Mouse (Mus musculus): ENCODE results near the gene Trappc6a. TPM values are rescaled to one million over a fixed set of nuclear protein-coding genes. Genes with fewer than 3 reads are reported as not detected.

Trappc6a gene
- polyA plus RNA-seq, 1 experiment from 2014 or later: 71.4 TPM

GRCm38 (mm10) chr7:19551634-19552033, 43.4 kb downstream of the Trappc6a start:
- ATAC-seq (ENCODE audit: extremely low read depth, insufficient number of reproducible peaks, low FRiP score, low TSS enrichment): no peak
- Histone ChIP-seq H3K9me3 (no peaks in the 10 kb centered on the region), H3K9ac (peak overlapping the region; percentile 19; the same call in 1 of the 2 replicates), H3K27me3 (replicated peaks) (no peaks in the 10 kb centered on the region), H3K4me2 (no peak overlapping the region), H3K4me1 (peaks cover 33% of the 10 kb centered on the region), H3K36me3 (peaks cover 31% of the 10 kb centered on the region), H3K27ac (replicated peaks) (no peak overlapping the region), H3K4me3 (no peak overlapping the region)
- whole genome bisulfite sequencing: 89% methylated on average over 5 of the region's 5 CpGs

GRCm38 (mm10) chr7:19552443-19552842, 44.2 kb downstream of the Trappc6a start:
- WGBS: 33% methylated on average over 2 of the region's 2 CpGs
- H3K27ac ChIP-seq (replicated peaks): no peak overlapping the region
- H3K4me2 ChIP-seq: no peak overlapping the region
- peaks cover 31% of the 10 kb centered on the region for H3K36me3 ChIP-seq
- no peaks in the 10 kb centered on the region for H3K9me3 ChIP-seq
- ATAC-seq (ENCODE audit: extremely low read depth, insufficient number of reproducible peaks, low FRiP score, low TSS enrichment): no peak
- peak overlapping the region; percentile 33; the same call in 1 of the 2 replicates for H3K9ac ChIP-seq
- no peak overlapping the region for H3K4me3 ChIP-seq
- no peaks in the 10 kb centered on the region for H3K27me3 ChIP-seq (replicated peaks)
- H3K4me1 ChIP-seq: peaks cover 36% of the 10 kb centered on the region

- H3K27ac ChIP-seq (replicated peaks): no peak overlapping the region
- no peak overlapping the region for H3K4me2 ChIP-seq
- no peak for ATAC-seq (ENCODE audit: extremely low read depth, insufficient number of reproducible peaks, low FRiP score, low TSS enrichment)
- peaks cover 51% of the 10 kb centered on the region for H3K4me1 ChIP-seq
- H3K9me3 ChIP-seq: no peaks in the 10 kb centered on the region
- peaks cover 28% of the 10 kb centered on the region for H3K36me3 ChIP-seq
- WGBS: 56% methylated on average over 1 of the region's 1 CpGs
- H3K9ac ChIP-seq: no peak overlapping the region
- no peak overlapping the region for H3K4me3 ChIP-seq
- H3K27me3 ChIP-seq (replicated peaks): no peaks in the 10 kb centered on the region
These were observed 46.0 kb downstream of the Trappc6a start for GRCm38 (mm10) chr7:19554168-19554567.

- peak overlapping the region; percentile 13; the same call in 1 of the 2 replicates for H3K27ac ChIP-seq (replicated peaks)
- no peaks in the 10 kb centered on the region for H3K9me3 ChIP-seq
- H3K9ac ChIP-seq: peak overlapping the region; percentile 34
- no peak overlapping the region for H3K4me3 ChIP-seq
- peaks cover 26% of the 10 kb centered on the region for H3K36me3 ChIP-seq
- H3K27me3 ChIP-seq (replicated peaks): no peaks in the 10 kb centered on the region
- no peak for ATAC-seq (ENCODE audit: extremely low read depth, insufficient number of reproducible peaks, low FRiP score, low TSS enrichment)
- 86% methylated on average over 2 of the region's 2 CpGs for WGBS
- H3K4me2 ChIP-seq: no peak overlapping the region
- H3K4me1 ChIP-seq: peaks cover 69% of the 10 kb centered on the region
These were observed 48.9 kb downstream of the Trappc6a start for GRCm38 (mm10) chr7:19557086-19557485.

GRCm38 (mm10) chr7:19557982-19558900, 50.0 kb downstream of the Trappc6a start:
- no peaks in the 10 kb centered on the region for H3K27me3 ChIP-seq (replicated peaks)
- 86% methylated on average over 6 of the region's 6 CpGs for WGBS
- H3K9ac ChIP-seq: peak overlapping the region; percentile 51
- ATAC-seq (ENCODE audit: extremely low read depth, insufficient number of reproducible peaks, low FRiP score, low TSS enrichment): no peak
- H3K4me3 ChIP-seq: no peak overlapping the region
- H3K27ac ChIP-seq (replicated peaks): no peak overlapping the region
- H3K9me3 ChIP-seq: no peaks in the 10 kb centered on the region
- H3K4me1 ChIP-seq: peaks cover 63% of the 10 kb centered on the region
- H3K36me3 ChIP-seq: peaks cover 18% of the 10 kb centered on the region
- H3K4me2 ChIP-seq: no peak overlapping the region

GRCm38 (mm10) chr7:19558965-19559364, 50.8 kb downstream of the Trappc6a start:
- Histone ChIP-seq H3K4me2 (peak overlapping the region; percentile 98; the same call in 1 of the 2 replicates), H3K27ac (replicated peaks) (no peak overlapping the region), H3K27me3 (replicated peaks) (no peaks in the 10 kb centered on the region), H3K36me3 (peaks cover 14% of the 10 kb centered on the region), H3K4me3 (0 out of 2 replicates have a peak overlapping the region, but pooled peaks have one; percentile 98), H3K9me3 (no peaks in the 10 kb centered on the region), H3K9ac (peak overlapping the region; percentile 51; the same call in 1 of the 2 replicates), H3K4me1 (peaks cover 67% of the 10 kb centered on the region)
- ATAC-seq (ENCODE audit: extremely low read depth, insufficient number of reproducible peaks, low FRiP score, low TSS enrichment): no peak
- 33% methylated on average over 2 of the region's 2 CpGs for WGBS

- peaks cover 24% of the 10 kb centered on the region for H3K36me3 ChIP-seq
- no peaks in the 10 kb centered on the region for H3K27me3 ChIP-seq (replicated peaks)
- peaks cover 63% of the 10 kb centered on the region for H3K4me1 ChIP-seq
- peak overlapping the region; percentile 98 for H3K9ac ChIP-seq
- H3K4me2 ChIP-seq: peak overlapping the region; percentile 98
- H3K4me3 ChIP-seq: peak overlapping the region; percentile 98
- peak overlapping the region; percentile 91 for H3K27ac ChIP-seq (replicated peaks)
- ATAC-seq (ENCODE audit: extremely low read depth, insufficient number of reproducible peaks, low FRiP score, low TSS enrichment): no peak
- 20% methylated on average over 11 of the region's 11 CpGs for WGBS
- H3K9me3 ChIP-seq: no peaks in the 10 kb centered on the region
These were observed 52.5 kb downstream of the Trappc6a start for GRCm38 (mm10) chr7:19560491-19561260.

- H3K4me2 ChIP-seq: peak overlapping the region; percentile 98
- H3K4me3 ChIP-seq: peak overlapping the region; percentile 98
- H3K4me1 ChIP-seq: peaks cover 60% of the 10 kb centered on the region
- H3K27me3 ChIP-seq (replicated peaks): no peaks in the 10 kb centered on the region
- under 1% methylated on average over 11 of the region's 11 CpGs for WGBS
- H3K9me3 ChIP-seq: no peaks in the 10 kb centered on the region
- H3K9ac ChIP-seq: peak overlapping the region; percentile 98
- peaks cover 26% of the 10 kb centered on the region for H3K36me3 ChIP-seq
- no peak for ATAC-seq (ENCODE audit: extremely low read depth, insufficient number of reproducible peaks, low FRiP score, low TSS enrichment)
- peak overlapping the region; percentile 91 for H3K27ac ChIP-seq (replicated peaks)
These were observed 53.2 kb downstream of the Trappc6a start for GRCm38 (mm10) chr7:19561431-19561764.

- H3K4me2 ChIP-seq: peak overlapping the region; percentile 98
- H3K9me3 ChIP-seq: no peaks in the 10 kb centered on the region
- H3K27me3 ChIP-seq (replicated peaks): no peaks in the 10 kb centered on the region
- H3K4me3 ChIP-seq: peak overlapping the region; percentile 98
- peak overlapping the region; percentile 98 for H3K9ac ChIP-seq
- peak; percentile 80; the same call in 1 of the 2 replicates for ATAC-seq (ENCODE audit: extremely low read depth, insufficient number of reproducible peaks, low FRiP score, low TSS enrichment)
- H3K36me3 ChIP-seq: peaks cover 31% of the 10 kb centered on the region
- peaks cover 54% of the 10 kb centered on the region for H3K4me1 ChIP-seq
- WGBS: under 1% methylated on average over 99 of the region's 102 CpGs
- peak overlapping the region; percentile 91 for H3K27ac ChIP-seq (replicated peaks)
These were observed 53.8 kb downstream of the Trappc6a start for GRCm38 (mm10) chr7:19561765-19562642.

- peaks cover 37% of the 10 kb centered on the region for H3K36me3 ChIP-seq
- H3K4me2 ChIP-seq: peak within 1 kb of the TSS; percentile 98
- no peaks in the 10 kb centered on the region for H3K27me3 ChIP-seq (replicated peaks)
- H3K27ac ChIP-seq (replicated peaks): peak within 1 kb of the TSS; percentile 91
- H3K9ac ChIP-seq: peak within 1 kb of the TSS; percentile 98
- 2% methylated on average over 19 of the region's 19 CpGs for WGBS
- peaks cover 46% of the 10 kb centered on the region for H3K4me1 ChIP-seq
- no peak; the same call in 1 of the 2 replicates for ATAC-seq (ENCODE audit: extremely low read depth, insufficient number of reproducible peaks, low FRiP score, low TSS enrichment)
- H3K9me3 ChIP-seq: no peaks in the 10 kb centered on the region
- peak within 1 kb of the TSS; percentile 98 for H3K4me3 ChIP-seq
These were observed 54.6 kb downstream of the Trappc6a start, which contains the start of gene Ppp1r37 for GRCm38 (mm10) chr7:19562643-19563410. Gene Ppp1r37 (minus strand): TSS chr7:19563076.
